Mouse (Mus musculus) intestine, embryonic 16.5 days (tissue): Measurements from ENCODE around the gene Gucd1. TPM values are rescaled to one million over a fixed set of nuclear protein-coding genes. Genes with fewer than 3 reads are reported as not detected.
A peak's percentile ranks its signal among the peaks of the same experiment; 100 is the strongest.

Source experiments
- ATAC-seq: fragments of 200-750 bp; cut with Nextera tagmentation; 2 replicates; pipeline ENCODE4 v1.8.0; 2017; ENCODE audit warnings: moderate TSS enrichment, moderate library complexity
- H3K27ac ChIP-seq: fragments of 300-500 bp; sonication (generic); 2 replicates; pipeline ENCODE4 v1.5.1; 2014; ENCODE audit warnings: mild to moderate bottlenecking, low read length
- H3K27me3 ChIP-seq: fragments of 300-500 bp; sonication (generic); replicated peaks from 2 replicates; pipeline ENCODE4 v1.6.1; 2014; ENCODE audit warnings: low read length, control low read depth, mixed read lengths; ENCODE audit not compliant: control insufficient read depth, insufficient read depth
- H3K36me3 ChIP-seq: fragments of 300-500 bp; sonication (generic); 2 replicates; pipeline ENCODE4 v1.6.1; 2014; ENCODE audit warnings: low read length, control low read depth; ENCODE audit not compliant: control insufficient read depth, insufficient read depth
- H3K4me1 ChIP-seq: fragments of 300-500 bp; sonication (generic); 2 replicates; pipeline ENCODE4 v1.6.1; 2014; ENCODE audit warnings: low read length, control low read depth, mixed read lengths; ENCODE audit not compliant: control insufficient read depth, insufficient read depth
- H3K4me2 ChIP-seq: fragments of 300-500 bp; sonication (generic); 2 replicates; pipeline ENCODE4 v1.6.1; 2014; ENCODE audit warnings: low read depth, low read length, control low read depth
- H3K4me3 ChIP-seq: fragments of 300-500 bp; sonication (generic); 2 replicates; pipeline ENCODE4 v1.5.1; 2014; ENCODE audit warnings: mild to moderate bottlenecking, low read length
- H3K9ac ChIP-seq: fragments of 300-500 bp; sonication (generic); 2 replicates; pipeline ENCODE4 v1.6.1; 2014; ENCODE audit warnings: low read depth, low read length
- H3K9me3 ChIP-seq: fragments of 300-500 bp; sonication (generic); 2 replicates; pipeline ENCODE4 v1.6.1; 2016; ENCODE audit warnings: low read length, control low read depth; ENCODE audit not compliant: control insufficient read depth
- WGBS: fragments of 180-500 bp; shearing (Covaris S2); extraction: QIAGEN DNeasy Blood & Tissue Kit; methylation state at CpG from one replicate; pipeline ENCODE4 v1.1.7; 2014; 5-methylcytosine and 5-hydroxymethylcytosine counted together
- polyA plus RNA-seq: library from polyadenylated mRNA; unstranded; fragments of >200 nt; fragmentation: Nextera tagmentation; extraction: Ambion mirVana; gene quantifications from 2 replicates; pipeline ENCODE4 v1.2.1, GENCODE M21; 2015

The Gucd1 gene
- polyA plus RNA-seq, 1 experiment from 2014 or later, result 55.5 TPM

- peak within 1 kb of the TSS; percentile 99 for H3K4me2 ChIP-seq
- no peak within 1 kb of the TSS for H3K27ac ChIP-seq
- WGBS, result 2% methylated on average over 71 of the region's 75 CpGs
- H3K9me3 ChIP-seq, result no peaks in the 10 kb centered on the region
- peak within 1 kb of the TSS; percentile 72 for H3K9ac ChIP-seq
- no peaks in the 10 kb centered on the region for H3K36me3 ChIP-seq
- peak within 1 kb of the TSS; percentile 68 for H3K4me3 ChIP-seq
- H3K4me1 ChIP-seq, result peaks cover 23% of the 10 kb centered on the region
- ATAC-seq, result peak; percentile 21
- peaks cover 21% of the 10 kb centered on the region for H3K27me3 ChIP-seq
These were observed 42.1 kb upstream of the Gucd1 start, which contains the start of gene Lrrc75b for GRCm38 (mm10) chr10:75559676-75560548. TSS of gene Lrrc75b (minus strand) at chr10:75560330.

- no peak for ATAC-seq
- Histone ChIP-seq H3K4me1 (peaks cover 23% of the 10 kb centered on the region), H3K9ac (peak overlapping the region; percentile 72), H3K36me3 (no peaks in the 10 kb centered on the region), H3K27me3 (peaks cover 21% of the 10 kb centered on the region), H3K27ac (no peak overlapping the region), H3K9me3 (no peaks in the 10 kb centered on the region), H3K4me2 (peak overlapping the region; percentile 99), H3K4me3 (peak overlapping the region; percentile 68)
- WGBS, result 5% methylated on average over 14 of the region's 14 CpGs
These were observed 41.4 kb upstream of the Gucd1 start for GRCm38 (mm10) chr10:75559041-75559675.

- H3K4me3 ChIP-seq, result no peak overlapping the region
- 38% methylated on average over 3 of the region's 3 CpGs for WGBS
- no peak for ATAC-seq
- no peak overlapping the region for H3K4me2 ChIP-seq
- H3K27me3 ChIP-seq, result peaks cover 21% of the 10 kb centered on the region
- H3K9me3 ChIP-seq, result no peaks in the 10 kb centered on the region
- H3K9ac ChIP-seq, result no peak overlapping the region
- H3K27ac ChIP-seq, result no peak overlapping the region
- H3K4me1 ChIP-seq, result peaks cover 20% of the 10 kb centered on the region
- H3K36me3 ChIP-seq, result no peaks in the 10 kb centered on the region
These were observed 40.7 kb upstream of the Gucd1 start for GRCm38 (mm10) chr10:75558515-75558914.

- Histone ChIP-seq H3K27ac (no peak overlapping the region), H3K4me3 (no peak overlapping the region), H3K36me3 (no peaks in the 10 kb centered on the region), H3K4me2 (no peak overlapping the region), H3K9me3 (no peaks in the 10 kb centered on the region), H3K4me1 (peaks cover 22% of the 10 kb centered on the region), H3K27me3 (peaks cover 20% of the 10 kb centered on the region), H3K9ac (no peak overlapping the region; the same call in 1 of the 2 replicates)
- WGBS, result 58% methylated on average over 9 of the region's 9 CpGs
- ATAC-seq, result peak; percentile 46; the same call in 1 of the 2 replicates
These were observed 38.3 kb upstream of the Gucd1 start for GRCm38 (mm10) chr10:75556026-75556425.

GRCm38 (mm10) chr10:75555557-75555956 lies 37.8 kb upstream of the Gucd1 start:
- 75% methylated on average over 6 of the region's 6 CpGs for whole genome bisulfite sequencing
- Histone ChIP-seq H3K9me3 (no peaks in the 10 kb centered on the region), H3K27ac (no peak overlapping the region), H3K4me1 (peaks cover 23% of the 10 kb centered on the region), H3K36me3 (no peaks in the 10 kb centered on the region), H3K4me2 (no peak overlapping the region), H3K9ac (no peak overlapping the region), H3K4me3 (no peak overlapping the region), H3K27me3 (peaks cover 16% of the 10 kb centered on the region)
- no peak for ATAC-seq

- Histone ChIP-seq H3K27ac (no peak overlapping the region), H3K4me2 (no peak overlapping the region), H3K36me3 (no peaks in the 10 kb centered on the region), H3K4me3 (no peak overlapping the region), H3K9me3 (no peaks in the 10 kb centered on the region), H3K4me1 (peaks cover 11% of the 10 kb centered on the region), H3K9ac (no peak overlapping the region), H3K27me3 (peaks cover 3% of the 10 kb centered on the region; the same call in 1 of the 2 replicates)
- 87% methylated on average over 8 of the region's 8 CpGs for WGBS
- peak; percentile 20; the same call in 1 of the 2 replicates for ATAC-seq
These were observed 36.3 kb upstream of the Gucd1 start for GRCm38 (mm10) chr10:75554090-75554489.

- Histone ChIP-seq H3K27me3 (no peaks in the 10 kb centered on the region), H3K9ac (no peak overlapping the region), H3K4me3 (no peak overlapping the region), H3K4me2 (no peak overlapping the region), H3K27ac (no peak overlapping the region), H3K36me3 (no peaks in the 10 kb centered on the region), H3K4me1 (peaks cover 12% of the 10 kb centered on the region), H3K9me3 (no peaks in the 10 kb centered on the region)
- 68% methylated on average over 13 of the region's 13 CpGs for WGBS
- ATAC-seq, result no peak
These were observed 35.1 kb upstream of the Gucd1 start for GRCm38 (mm10) chr10:75552701-75553450.

GRCm38 (mm10) chr10:75552106-75552505 lies 34.3 kb upstream of the Gucd1 start:
- no peak overlapping the region for H3K4me2 ChIP-seq
- ATAC-seq, result no peak
- H3K27me3 ChIP-seq, result no peaks in the 10 kb centered on the region
- no peak overlapping the region for H3K4me3 ChIP-seq
- no peaks in the 10 kb centered on the region for H3K36me3 ChIP-seq
- H3K9ac ChIP-seq, result no peak overlapping the region
- H3K9me3 ChIP-seq, result no peaks in the 10 kb centered on the region
- WGBS, result 62% methylated on average over 2 of the region's 2 CpGs
- no peak overlapping the region for H3K27ac ChIP-seq
- peaks cover 13% of the 10 kb centered on the region for H3K4me1 ChIP-seq

GRCm38 (mm10) chr10:75551175-75551574 lies 33.4 kb upstream of the Gucd1 start:
- no peak for ATAC-seq
- H3K27ac ChIP-seq, result no peak overlapping the region
- peaks cover 10% of the 10 kb centered on the region for H3K4me1 ChIP-seq
- H3K9me3 ChIP-seq, result no peaks in the 10 kb centered on the region
- WGBS, result 25% methylated on average over 12 of the region's 12 CpGs
- H3K36me3 ChIP-seq, result no peaks in the 10 kb centered on the region
- no peaks in the 10 kb centered on the region for H3K27me3 ChIP-seq
- H3K9ac ChIP-seq, result peak overlapping the region; percentile 40; the same call in 1 of the 2 replicates
- no peak overlapping the region; the same call in 1 of the 2 replicates for H3K4me2 ChIP-seq
- H3K4me3 ChIP-seq, result no peak overlapping the region
